Comparison of ENCODE assay signal across 15 mouse cellular contexts in the genomic region with DNA sequence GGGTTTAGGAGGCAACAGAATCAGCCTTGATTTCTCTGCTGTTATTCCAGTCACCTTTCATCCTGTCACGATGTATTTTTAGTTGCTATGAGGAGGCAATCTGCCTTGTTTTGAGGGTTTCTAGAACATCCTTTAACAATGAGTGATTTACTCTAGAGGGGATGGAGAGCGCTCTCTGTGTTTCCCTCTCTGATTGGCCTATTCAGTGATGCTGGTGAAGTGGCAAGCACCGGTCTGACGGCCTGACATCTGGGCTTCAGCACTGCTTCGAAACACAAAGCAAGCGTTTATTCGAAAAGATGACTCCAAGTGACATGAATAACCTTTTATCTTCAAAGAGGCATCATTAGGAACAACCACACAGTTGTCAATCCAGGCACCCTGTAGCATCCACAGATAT.
"Had no signal": no experiment of that assay in that cellular context is flagged by ENCODE, and none has a peak within 500 bp of the region (broad histone marks: within the 10 kb centered on the region; RNA-seq: fewer than 3 reads in every experiment).

No protein-coding gene starts in this region.

- DNase-seq: kidney, adult 11 months; kidney, adult 9 months; kidney, postnatal 36 days; liver, embryonic 13.5 days; lung, adult 18-20 months; retina, postnatal 1 day; right cerebral cortex, postnatal 4 days; spleen, adult 18-20 months; thymus, adult 2 months; thymus, postnatal 25 days had no signal

- H3K4me2 ChIP-seq: limb, embryonic 15.5 days; liver, embryonic 13.5 days; midbrain, embryonic 12.5 days; neural tube, embryonic 13.5 days had no signal

- H3K27ac ChIP-seq: kidney, postnatal 0 days; limb, embryonic 15.5 days; liver, embryonic 13.5 days; midbrain, embryonic 12.5 days; neural tube, embryonic 13.5 days had no signal

- H3K4me1 ChIP-seq: limb, embryonic 15.5 days; liver, embryonic 13.5 days had no signal

- H3K9ac ChIP-seq: limb, embryonic 15.5 days; liver, embryonic 13.5 days; midbrain, embryonic 12.5 days; neural tube, embryonic 13.5 days had no signal

- H3K4me3 ChIP-seq: limb, embryonic 15.5 days; liver, embryonic 13.5 days; midbrain, embryonic 12.5 days; neural tube, embryonic 13.5 days had no signal

- H3K36me3 ChIP-seq: limb, embryonic 15.5 days; liver, embryonic 13.5 days; midbrain, embryonic 12.5 days; neural tube, embryonic 13.5 days had no signal

- ATAC-seq: midbrain, embryonic 16.5 days had no signal

- H3K27me3 ChIP-seq: limb, embryonic 15.5 days; liver, embryonic 13.5 days; midbrain, embryonic 12.5 days; neural tube, embryonic 13.5 days had no signal

- H3K9me3 ChIP-seq: limb, embryonic 15.5 days; liver, embryonic 13.5 days; midbrain, embryonic 12.5 days; neural tube, embryonic 13.5 days had no signal
